Mouse (Mus musculus): ENCODE data around the gene Igf2bp1.

GRCm38 (mm10) chr11:96007516-96008235 is 1.9 kb upstream of the Igf2bp1 start:
- TF ChIP-seq NANOG (IDR thresholded peaks at IDR 0.05; ENCODE audit: borderline replicate concordance, low read length), result no peak
- TF ChIP-seq CTCF (conservative IDR thresholded peaks at IDR 0.05; ENCODE audit: low read length), result no peak
- no peak for TF ChIP-seq POU5F1 (IDR thresholded peaks at IDR 0.05; ENCODE audit: borderline replicate concordance, low read length)

All from E14TG2a.4 (cell line).